Mouse (Mus musculus) hindbrain, embryonic 11.5 days (tissue): ENCODE measurements at regions not wholly inside any gene's neighbourhood (a gene's known extent, or its start where the extent isn't known, plus 50 kb on each side); places are given as distances from the start of the nearest gene placed in this dataset.

Experiments
- ATAC-seq: fragments of 200-750 bp; cut with Nextera tagmentation; 2 replicates; pipeline ENCODE4 v1.8.0; 2017; ENCODE audit warnings: mild to moderate bottlenecking, moderate TSS enrichment, moderate library complexity; ENCODE audit not compliant: low FRiP score
- DNase-seq: peaks from one replicate; pipeline ENCODE4 v3.0.0-alpha.2; 2015; ENCODE audit warnings: low spot score
- H3K27ac ChIP-seq: fragments of 300-500 bp; sonication (generic); 2 replicates; pipeline ENCODE4 v1.5.1; 2014; ENCODE audit warnings: mild to moderate bottlenecking, low read depth, low read length
- H3K27me3 ChIP-seq: fragments of 300-500 bp; sonication (generic); 2 replicates; pipeline ENCODE4 v1.6.1; 2014; ENCODE audit warnings: mild to moderate bottlenecking, low read length, moderate library complexity, mixed read lengths; ENCODE audit not compliant: control insufficient read depth, insufficient read depth
- H3K36me3 ChIP-seq: fragments of 300-500 bp; sonication (generic); 2 replicates; pipeline ENCODE4 v1.6.1; 2014; ENCODE audit warnings: mild to moderate bottlenecking, low read length, moderate library complexity, mixed read lengths; ENCODE audit not compliant: control insufficient read depth, insufficient read depth
- H3K4me1 ChIP-seq: fragments of 300-500 bp; sonication (generic); replicated peaks from 2 replicates; pipeline ENCODE4 v1.6.1; 2014; ENCODE audit warnings: low read length, mixed read lengths; ENCODE audit not compliant: control insufficient read depth, insufficient read depth
- H3K4me2 ChIP-seq: fragments of 300-500 bp; sonication (generic); replicated peaks from 2 replicates; pipeline ENCODE4 v1.6.1; 2014; ENCODE audit warnings: mild to moderate bottlenecking, low read depth, low read length
- H3K4me3 ChIP-seq: fragments of 300-500 bp; sonication (generic); 2 replicates; pipeline ENCODE4 v1.5.1; 2014; ENCODE audit warnings: low read depth, low read length
- H3K9ac ChIP-seq: fragments of 300-500 bp; sonication (generic); 2 replicates; pipeline ENCODE4 v1.6.1; 2014; ENCODE audit warnings: low read depth, low read length
- H3K9me3 ChIP-seq: fragments of 300-500 bp; sonication (generic); 2 replicates; pipeline ENCODE4 v1.6.1; 2016; ENCODE audit warnings: low read length; ENCODE audit not compliant: control insufficient read depth
- WGBS: fragments of 180-500 bp; shearing (Covaris S2); extraction: QIAGEN DNeasy Blood & Tissue Kit; methylation state at CpG from one replicate; pipeline ENCODE4 v1.1.7; 2014; 5-methylcytosine and 5-hydroxymethylcytosine counted together

DNA sequence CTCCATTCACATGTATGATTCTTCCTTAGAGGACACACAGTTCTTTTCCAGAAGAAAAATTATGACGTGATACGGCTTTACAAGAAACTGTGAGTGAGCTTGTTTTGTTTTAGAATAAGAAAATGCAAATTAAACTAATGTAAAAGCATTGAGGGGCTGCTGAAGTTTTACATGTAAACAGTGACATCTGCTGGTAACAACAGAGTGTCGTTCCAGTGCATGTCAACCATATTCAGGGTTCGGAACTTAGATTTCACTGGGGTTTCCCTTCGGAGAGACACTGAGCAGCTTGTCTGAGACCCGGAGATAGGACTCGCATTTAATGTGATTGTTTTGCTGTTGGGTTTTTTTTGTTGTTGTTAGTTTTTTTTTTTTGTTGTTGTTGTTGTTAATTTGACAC, 148.4 kb upstream of the Ube3a start:
- H3K4me1 ChIP-seq, result no peaks in the 10 kb centered on the region
- H3K27ac ChIP-seq, result no peak overlapping the region
- H3K9ac ChIP-seq, result no peak overlapping the region
- WGBS, result 64% methylated on average over 7 of the region's 7 CpGs
- DNase-seq (peak; percentile 22), ATAC-seq (peak; percentile 43; the same call in 1 of the 2 replicates)
- H3K4me2 ChIP-seq, result no peak overlapping the region
- no peak overlapping the region for H3K4me3 ChIP-seq
- H3K36me3 ChIP-seq, result no peaks in the 10 kb centered on the region
- H3K9me3 ChIP-seq, result no peaks in the 10 kb centered on the region
- no peaks in the 10 kb centered on the region for H3K27me3 ChIP-seq
